Mouse (Mus musculus) liver, embryonic 14.5 days (tissue): Measurements from ENCODE around the gene Orm2. TPM values are rescaled to one million over a fixed set of nuclear protein-coding genes. Genes with fewer than 3 reads are reported as not detected.

Source experiments
- ATAC-seq: fragments of 200-750 bp; cut with Nextera tagmentation; 2 replicates; pipeline ENCODE4 v1.8.0; 2017; ENCODE audit warnings: moderate number of reproducible peaks, mild to moderate bottlenecking, moderate library complexity; ENCODE audit not compliant: insufficient read depth
- DNase-seq, 3 experiments: peaks; one replicate each; pipeline ENCODE4 v3.0.0-alpha.2; 2012 to 2013; ENCODE audit warnings: low read depth in 3 of 3, low spot score in 3 of 3
- H3K27ac ChIP-seq: fragments of 300-500 bp; sonication (generic); 2 replicates; pipeline ENCODE4 v1.5.1; 2014; ENCODE audit warnings: moderate library complexity, mild to moderate bottlenecking, control low read depth, inconsistent platforms
- H3K27me3 ChIP-seq: fragments of 300-500 bp; sonication (generic); 2 replicates; pipeline ENCODE4 v1.6.1; 2014; ENCODE audit warnings: mild to moderate bottlenecking, low read length, moderate library complexity; ENCODE audit not compliant: control insufficient read depth, insufficient read depth
- H3K36me3 ChIP-seq: fragments of 300-500 bp; sonication (generic); replicated peaks from 2 replicates; pipeline ENCODE4 v1.6.1; 2014; ENCODE audit warnings: low read depth; ENCODE audit not compliant: control insufficient read depth, insufficient read depth
- H3K4me1 ChIP-seq, 2 experiments: fragments of 200-500 bp in 1 of 2; fragments of 300-500 bp in 1 of 2; sonication (generic) in 1 of 2; replicated peaks; 2 replicates each; pipeline ENCODE4 v1.6.1; 2012 to 2014; ENCODE audit warnings: antibody characterized with exemption in 1 of 2, inconsistent platforms in 1 of 2, low read length in 1 of 2; ENCODE audit not compliant: control insufficient read depth in 2 of 2, insufficient read depth in 2 of 2
- H3K4me2 ChIP-seq: fragments of 300-500 bp; sonication (generic); 2 replicates; pipeline ENCODE4 v1.6.1; 2014; ENCODE audit warnings: low read depth, mild to moderate bottlenecking, control low read depth, moderate library complexity
- H3K4me3 ChIP-seq, 2 experiments: fragments of 200-500 bp in 1 of 2; fragments of 300-500 bp in 1 of 2; sonication (generic) in 1 of 2; 2 replicates each; pipeline ENCODE4 v1.5.1; 2012 to 2014; ENCODE audit warnings: low read depth in 2 of 2, low read length in 2 of 2, mild to moderate bottlenecking in 2 of 2, control low read depth in 1 of 2, inconsistent platforms in 1 of 2, moderate library complexity in 1 of 2; ENCODE audit not compliant: insufficient read depth in 1 of 2
- H3K9ac ChIP-seq: fragments of 300-500 bp; sonication (generic); replicated peaks from 2 replicates; pipeline ENCODE4 v1.6.1; 2014; ENCODE audit warnings: mild to moderate bottlenecking, control low read depth, moderate library complexity
- H3K9me3 ChIP-seq: fragments of 300-500 bp; sonication (generic); 2 replicates; pipeline ENCODE4 v1.6.1; 2016; ENCODE audit warnings: low read length, mixed read lengths; ENCODE audit not compliant: control insufficient read depth
- CTCF ChIP-seq: IDR thresholded peaks from 2 replicates; pipeline ENCODE4 v1.5.1; 2016; ENCODE audit warnings: antibody characterized with exemption, low read depth, control low read depth
- EP300 ChIP-seq: IDR thresholded peaks from 2 replicates; pipeline ENCODE4 v1.6.1; 2016; ENCODE audit warnings: antibody characterized with exemption, low read depth
- WGBS: fragments of 180-500 bp; shearing (Covaris S2); extraction: QIAGEN DNeasy Blood & Tissue Kit; methylation state at CpG from one replicate; pipeline ENCODE4 v1.1.7; 2014; ENCODE audit not compliant: insufficient replicate concordance; 5-methylcytosine and 5-hydroxymethylcytosine counted together
- polyA plus RNA-seq, 2 experiments: library from polyadenylated mRNA; depleted of rRNA in 1 of 2; stranded (reverse) in 1 of 2; unstranded in 1 of 2; fragments of >200 nt; fragmentation: Nextera tagmentation in 1 of 2; extraction: Ambion mirVana in 1 of 2; gene quantifications; 2 replicates each; pipeline versions ENCODE4 v1.2.1 to v1.2.3; 2012 to 2014

Orm2 gene
- polyA plus RNA-seq, 2 experiments = not detected

- H3K27ac ChIP-seq = no peak overlapping the region
- no peak overlapping the region; a peak in 1 of 4 replicates for H3K4me3 ChIP-seq
- H3K4me1 ChIP-seq = peaks cover 9 to 32% of the 10 kb centered on the region in 2 experiments
- peak; percentile 86 for TF ChIP-seq CTCF
- no peak for TF ChIP-seq EP300
- 6% methylated on average over 8 of the region's 8 CpGs for WGBS
- H3K4me2 ChIP-seq = no peak overlapping the region; the same call in 1 of the 2 replicates
- DNase-seq = no peak
- ATAC-seq = no peak
- peaks cover 2% of the 10 kb centered on the region for H3K27me3 ChIP-seq
- no peak overlapping the region for H3K9ac ChIP-seq
- no peaks in the 10 kb centered on the region for H3K36me3 ChIP-seq
- no peaks in the 10 kb centered on the region for H3K9me3 ChIP-seq
Measured at GRCm38 (mm10) chr4:63408649-63409048, 46.4 kb downstream of the Orm2 start.

- Histone ChIP-seq H3K27ac (no peak overlapping the region), H3K9me3 (no peaks in the 10 kb centered on the region), H3K4me2 (peak overlapping the region; percentile 84), H3K9ac (peak overlapping the region; percentile 33; the same call in 1 of the 2 replicates), H3K4me1 (peaks cover 8 to 26% of the 10 kb centered on the region in 2 experiments), H3K27me3 (peaks cover 2% of the 10 kb centered on the region), H3K36me3 (no peaks in the 10 kb centered on the region), H3K4me3 (peak overlapping the region; percentile 58 to 66; a peak in 3 of 4 replicates)
- DNase-seq (no peak), ATAC-seq (no peak)
- TF ChIP-seq EP300 (no peak), CTCF (no peak)
- 10% methylated on average over 18 of the region's 18 CpGs for WGBS
Measured at GRCm38 (mm10) chr4:63409317-63409907, 47.2 kb downstream of the Orm2 start.

GRCm38 (mm10) chr4:63409908-63410582, 47.8 kb downstream of the Orm2 start:
- no peak for DNase-seq
- under 1% methylated on average over 39 of the region's 39 CpGs for WGBS
- H3K4me1 ChIP-seq = peaks cover 8 to 22% of the 10 kb centered on the region in 2 experiments
- no peak overlapping the region for H3K27ac ChIP-seq
- H3K4me2 ChIP-seq = peak overlapping the region; percentile 84
- ATAC-seq = peak; percentile 81
- peaks cover 2% of the 10 kb centered on the region for H3K27me3 ChIP-seq
- H3K4me3 ChIP-seq = peak overlapping the region; percentile 58 to 66
- H3K9ac ChIP-seq = peak overlapping the region; percentile 45
- TF ChIP-seq CTCF (no peak), EP300 (no peak)
- H3K9me3 ChIP-seq = no peaks in the 10 kb centered on the region
- no peaks in the 10 kb centered on the region for H3K36me3 ChIP-seq

- DNase-seq (peak; percentile 85 to 86 (median 86)), ATAC-seq (peak; percentile 90)
- Histone ChIP-seq H3K27me3 (peaks cover 2% of the 10 kb centered on the region), H3K27ac (no peak overlapping the region), H3K4me1 (peaks cover 4 to 19% of the 10 kb centered on the region in 2 experiments), H3K36me3 (no peaks in the 10 kb centered on the region), H3K9ac (peak overlapping the region; percentile 45), H3K9me3 (no peaks in the 10 kb centered on the region), H3K4me3 (peak overlapping the region; percentile 58 to 66), H3K4me2 (peak overlapping the region; percentile 84)
- under 1% methylated on average over 19 of the region's 19 CpGs for WGBS
- TF ChIP-seq CTCF (no peak), EP300 (no peak)
Measured at GRCm38 (mm10) chr4:63410583-63410934, 48.3 kb downstream of the Orm2 start.

- no peak overlapping the region for H3K9ac ChIP-seq
- H3K4me1 ChIP-seq = peaks cover 4 to 16% of the 10 kb centered on the region in 2 experiments
- H3K4me3 ChIP-seq = no peak overlapping the region
- ATAC-seq (no peak), DNase-seq (no peak)
- H3K27ac ChIP-seq = no peak overlapping the region
- no peaks in the 10 kb centered on the region for H3K9me3 ChIP-seq
- peaks cover 2% of the 10 kb centered on the region for H3K27me3 ChIP-seq
- TF ChIP-seq CTCF (no peak), EP300 (no peak)
- H3K36me3 ChIP-seq = no peaks in the 10 kb centered on the region
- WGBS = 58% methylated on average over 5 of the region's 5 CpGs
- no peak overlapping the region; the same call in 1 of the 2 replicates for H3K4me2 ChIP-seq
Measured at GRCm38 (mm10) chr4:63411222-63411621, 49.0 kb downstream of the Orm2 start.
